Comparison of ENCODE assay signal across 19 mouse cellular contexts in the genomic region with DNA sequence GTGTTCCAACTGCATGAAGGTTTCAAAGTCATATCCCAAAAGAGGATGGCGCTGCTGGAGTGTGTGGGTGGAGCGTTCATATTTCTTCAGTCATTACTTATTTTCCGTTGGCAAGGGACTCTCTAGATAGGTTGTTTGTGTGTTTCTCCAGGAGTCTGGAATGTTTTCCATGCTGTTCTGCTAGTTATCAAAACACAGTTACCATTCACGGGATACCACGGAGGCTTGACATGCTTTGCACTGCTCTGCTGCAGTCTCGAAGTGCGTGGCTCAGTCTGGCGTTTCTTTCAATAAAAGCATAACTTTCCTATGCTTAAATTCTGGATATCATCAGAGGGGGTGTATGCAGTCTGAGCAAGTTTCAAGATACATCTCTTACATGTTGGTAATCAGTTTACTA. TPM values are rescaled to one million over a fixed set of nuclear protein-coding genes. Genes with fewer than 3 reads are reported as not detected.
DNase-seq lines count a peak whose midpoint lies in the region; ATAC-seq and TF ChIP-seq lines count a peak whose summit lies in the region.
"Had no signal": no experiment of that assay in that cellular context is flagged by ENCODE, and none has a peak within 500 bp of the region (broad histone marks: within the 10 kb centered on the region; RNA-seq: fewer than 3 reads in every experiment).

No protein-coding gene starts in this region.

- intact Hi-C loops in heart, postnatal 14 days (cut with DNase I): no loop called here

- H3K4me1 ChIP-seq in heart, embryonic 13.5 days: peaks cover 45% of the 10 kb centered on the region
- H3K4me1 ChIP-seq in heart, postnatal 0 days (ENCODE audit: control insufficient read depth, insufficient read depth): peaks cover 21% of the 10 kb centered on the region
- H3K4me1 ChIP-seq in heart, embryonic 11.5 days (ENCODE audit: control insufficient read depth, insufficient read depth, low read length): peaks cover 12% of the 10 kb centered on the region

- no peak for ATAC-seq in heart, embryonic 13.5 days (ENCODE audit: extremely low read depth, insufficient number of reproducible peaks, low FRiP score, low TSS enrichment)
- ATAC-seq in heart, postnatal 0 days (ENCODE audit: insufficient read depth, low read depth): peak; percentile 61
- ATAC-seq in heart, embryonic 11.5 days (replicated peaks; ENCODE audit: insufficient number of reproducible peaks, low FRiP score, low TSS enrichment): no peak
- ATAC-seq: forebrain, embryonic 15.5 days; hindbrain, postnatal 0 days; intestine, embryonic 16.5 days had no signal

- DNase-seq in heart, postnatal 14 days: no peak
- peak; percentile 47 for DNase-seq in heart, postnatal 0 days (ENCODE audit: low spot score)
- DNase-seq in lung, postnatal 25 days (ENCODE audit: low spot score): peak; percentile 43
- DNase-seq in lung, postnatal 14 days: no peak
- DNase-seq in layer of hippocampus, adult 9-11 months: no peak
- DNase-seq: adrenal gland, adult 2 months; adrenal gland, postnatal 25 days; cerebellum, adult 18-20 months; cerebellum, adult 9-11 months; cerebellum, postnatal 36 days; gastrocnemius, postnatal 36 days; kidney, adult 2 months had no signal

- H3K9me3 ChIP-seq in heart, embryonic 13.5 days: no peaks in the 10 kb centered on the region
- H3K9me3 ChIP-seq in heart, postnatal 0 days (replicated peaks; ENCODE audit: control insufficient read depth, low read length): no peaks in the 10 kb centered on the region
- H3K9me3 ChIP-seq in heart, embryonic 11.5 days (replicated peaks; ENCODE audit: control insufficient read depth, low read length): no peaks in the 10 kb centered on the region
- H3K9me3 ChIP-seq: embryonic facial prominence, embryonic 15.5 days; forebrain, embryonic 15.5 days; hindbrain, embryonic 13.5 days had no signal

- no peak for TF ChIP-seq EP300 in heart, postnatal 0 days (IDR thresholded peaks at IDR 0.05; ENCODE audit: low read depth)

- H3K36me3 ChIP-seq in heart, embryonic 13.5 days: no peaks in the 10 kb centered on the region
- no peaks in the 10 kb centered on the region for H3K36me3 ChIP-seq in heart, postnatal 0 days (replicated peaks; ENCODE audit: control insufficient read depth, insufficient read depth, low read length)
- H3K36me3 ChIP-seq in heart, embryonic 11.5 days (ENCODE audit: control insufficient read depth, insufficient read depth, low read length): no peaks in the 10 kb centered on the region
- H3K36me3 ChIP-seq: embryonic facial prominence, embryonic 15.5 days; forebrain, embryonic 15.5 days; hindbrain, embryonic 13.5 days had no signal

- no peak overlapping the region for H3K9ac ChIP-seq in heart, embryonic 13.5 days
- H3K9ac ChIP-seq in heart, postnatal 0 days (replicated peaks; ENCODE audit: low read depth, low read length): no peak overlapping the region
- H3K9ac ChIP-seq in heart, embryonic 11.5 days (ENCODE audit: low read depth, low read length): no peak overlapping the region
- H3K9ac ChIP-seq: embryonic facial prominence, embryonic 15.5 days; forebrain, embryonic 15.5 days; hindbrain, embryonic 13.5 days had no signal

- 0 out of 2 replicates have a peak overlapping the region, but pooled peaks have one; percentile 3 for H3K4me3 ChIP-seq in heart, embryonic 13.5 days
- H3K4me3 ChIP-seq in heart, postnatal 0 days (ENCODE audit: low read depth, low read length): no peak overlapping the region
- no peak overlapping the region for H3K4me3 ChIP-seq in heart, embryonic 11.5 days (ENCODE audit: low read depth, low read length)
- H3K4me3 ChIP-seq: embryonic facial prominence, embryonic 15.5 days; forebrain, embryonic 15.5 days; hindbrain, embryonic 13.5 days had no signal

- TF ChIP-seq CTCF in heart, postnatal 0 days (IDR thresholded peaks at IDR 0.05; ENCODE audit: low read depth): no peak

- no peaks in the 10 kb centered on the region for H3K27me3 ChIP-seq in heart, embryonic 13.5 days (replicated peaks)
- no peaks in the 10 kb centered on the region for H3K27me3 ChIP-seq in heart, postnatal 0 days (ENCODE audit: control insufficient read depth, insufficient read depth, low read length)
- no peaks in the 10 kb centered on the region for H3K27me3 ChIP-seq in heart, embryonic 11.5 days (ENCODE audit: control insufficient read depth, insufficient read depth, low read length)
- H3K27me3 ChIP-seq: embryonic facial prominence, embryonic 15.5 days; forebrain, embryonic 15.5 days; hindbrain, embryonic 13.5 days had no signal

- WGBS in heart, embryonic 13.5 days: 24% methylated on average over 8 of the region's 8 CpGs
- 16% methylated on average over 8 of the region's 8 CpGs for WGBS in heart, postnatal 0 days
- WGBS in heart, embryonic 11.5 days (ENCODE audit: insufficient replicate concordance): 38% methylated on average over 8 of the region's 8 CpGs

- peak overlapping the region; percentile 54 for H3K27ac ChIP-seq in heart, embryonic 13.5 days (replicated peaks)
- peak overlapping the region; percentile 52 for H3K27ac ChIP-seq in heart, postnatal 0 days (ENCODE audit: low read depth)
- no peak overlapping the region for H3K27ac ChIP-seq in heart, embryonic 11.5 days (ENCODE audit: low read depth, low read length)
- H3K27ac ChIP-seq: forebrain, embryonic 15.5 days; hindbrain, embryonic 13.5 days; hindbrain, postnatal 0 days had no signal

- peak overlapping the region; percentile 46 for H3K4me2 ChIP-seq in heart, embryonic 13.5 days
- H3K4me2 ChIP-seq in heart, postnatal 0 days (ENCODE audit: low read depth, low read length): peak overlapping the region; percentile 41
- H3K4me2 ChIP-seq in heart, embryonic 11.5 days: no peak overlapping the region
- H3K4me2 ChIP-seq: embryonic facial prominence, embryonic 15.5 days; forebrain, embryonic 15.5 days; hindbrain, embryonic 13.5 days had no signal

RNA-seq across cellular contexts. Expression of gene Plod2, which starts 17.7 kb away (rescaled TPM):
- 30.1 and 30.4 TPM in 2 replicates for polyA plus RNA-seq in heart, embryonic 13.5 days (2015; fragmentation: Nextera tagmentation; extraction: Ambion mirVana)
- 10 to 100 TPM; 20.1 to 23.4 TPM for total RNA-seq in heart, postnatal 14 days (2021)
- total RNA-seq in heart, postnatal 0 days (2014; rRNA removed; ENCODE audit: low replicate concordance): 22.1 and 22.4 TPM in 2 replicates
- polyA plus RNA-seq in heart, postnatal 0 days (2015; fragmentation: Nextera tagmentation; extraction: Ambion mirVana): 11.5 and 13.1 TPM in 2 replicates
- 43.5 and 49.2 TPM in 2 replicates for polyA plus RNA-seq in heart, embryonic 11.5 days (2014; fragmentation: Nextera tagmentation; extraction: Ambion mirVana)

Comparison
In these comparisons a context has a peak if more than half of its experiments do, and no peak if none do; other contexts are left out.
1. DNase-seq: peak in heart, postnatal 0 days (single experiment) and lung, postnatal 25 days (single experiment); none in heart, postnatal 14 days (0 of 2), lung, postnatal 14 days (single experiment) and layer of hippocampus, adult 9-11 months (single experiment).